Mouse (Mus musculus) large intestine, adult 2 months (tissue): ENCODE results near the gene Pitpnm3. TPM values are rescaled to one million over a fixed set of nuclear protein-coding genes. Genes with fewer than 3 reads are reported as not detected.

ENCODE experiments used
- DNase-seq: peaks from one replicate; pipeline ENCODE4 v3.0.0-alpha.2; 2012; ENCODE audit warnings: low read depth, low spot score
- WGBS: fragments of 180-500 bp; shearing (Covaris S2); methylation state at CpG from one replicate; pipeline ENCODE4 v1.1.7; 2018; 5-methylcytosine and 5-hydroxymethylcytosine counted together
- polyA plus RNA-seq: library from polyadenylated mRNA; depleted of rRNA; stranded (reverse); fragments of >200 nt; gene quantifications from 2 replicates; pipeline ENCODE4 v1.2.3, GENCODE M21; 2012

Pitpnm3 gene
- polyA plus RNA-seq, 1 experiment = 2.7 TPM

- WGBS = 85% methylated on average over 4 of the region's 4 CpGs
Measured at GRCm38 (mm10) chr11:72100996-72101395, 34.6 kb downstream of the Pitpnm3 start.

GRCm38 (mm10) chr11:72099181-72099580 is 36.4 kb downstream of the Pitpnm3 start:
- no peak for DNase-seq
- WGBS = 69% methylated on average over 4 of the region's 4 CpGs

More at GRCm38 (mm10) chr11:72100996-72101395, 34.6 kb downstream of the Pitpnm3 start:
- no peak for DNase-seq

GRCm38 (mm10) chr11:72098027-72098426 is 37.6 kb downstream of the Pitpnm3 start:
- no peak for DNase-seq
- 75% methylated on average over 3 of the region's 3 CpGs for WGBS

GRCm38 (mm10) chr11:72095994-72096393 is 39.6 kb downstream of the Pitpnm3 start:
- WGBS = 63% methylated on average over 3 of the region's 3 CpGs
- DNase-seq = no peak

GRCm38 (mm10) chr11:72094442-72094841 is 41.1 kb downstream of the Pitpnm3 start:
- DNase-seq = no peak
- WGBS = 80% methylated on average over 7 of the region's 7 CpGs

- DNase-seq = no peak
- whole genome bisulfite sequencing = 71% methylated on average over 8 of the region's 8 CpGs
Measured at GRCm38 (mm10) chr11:72092390-72092789, 43.2 kb downstream of the Pitpnm3 start.

GRCm38 (mm10) chr11:72086251-72087046 is 49.1 kb downstream of the Pitpnm3 start:
- WGBS = 67% methylated on average over 11 of the region's 11 CpGs
- no peak for DNase-seq

- WGBS = 94% methylated on average over 15 of the region's 15 CpGs
- DNase-seq = no peak
Measured at GRCm38 (mm10) chr11:72084337-72084736, 51.2 kb downstream of the Pitpnm3 start.

GRCm38 (mm10) chr11:72082601-72083000 is 53.0 kb downstream of the Pitpnm3 start:
- 94% methylated on average over 4 of the region's 4 CpGs for WGBS
- DNase-seq = no peak

GRCm38 (mm10) chr11:72080461-72080860 is 55.1 kb downstream of the Pitpnm3 start:
- DNase-seq = no peak
- WGBS = 80% methylated on average over 6 of the region's 6 CpGs

GRCm38 (mm10) chr11:72078647-72079046 is 56.9 kb downstream of the Pitpnm3 start:
- 39% methylated on average over 4 of the region's 4 CpGs for WGBS
- DNase-seq = no peak

- no peak for DNase-seq
- WGBS = 29% methylated on average over 3 of the region's 3 CpGs
Measured at GRCm38 (mm10) chr11:72078056-72078455, 57.5 kb downstream of the Pitpnm3 start.

- WGBS = 86% methylated on average over 13 of the region's 13 CpGs
- DNase-seq = no peak
Measured at GRCm38 (mm10) chr11:72074230-72074629, 61.3 kb downstream of the Pitpnm3 start.

- DNase-seq = no peak
- 75% methylated on average over 6 of the region's 6 CpGs for WGBS
Measured at GRCm38 (mm10) chr11:72072331-72072905, 63.2 kb downstream of the Pitpnm3 start.

- WGBS = 84% methylated on average over 9 of the region's 9 CpGs
- no peak for DNase-seq
Measured at GRCm38 (mm10) chr11:72070733-72071132, 64.8 kb downstream of the Pitpnm3 start.

- 77% methylated on average over 7 of the region's 7 CpGs for WGBS
Measured at GRCm38 (mm10) chr11:72068026-72068425, 67.6 kb downstream of the Pitpnm3 start.

GRCm38 (mm10) chr11:72067326-72067725 is 68.3 kb downstream of the Pitpnm3 start:
- 77% methylated on average over 5 of the region's 5 CpGs for WGBS
- DNase-seq = no peak

More at GRCm38 (mm10) chr11:72068026-72068425, 67.6 kb downstream of the Pitpnm3 start:
- DNase-seq = no peak

GRCm38 (mm10) chr11:72066330-72066729 is 69.2 kb downstream of the Pitpnm3 start:
- no peak for DNase-seq
- WGBS = 32% methylated on average over 6 of the region's 6 CpGs

GRCm38 (mm10) chr11:72065103-72065502 is 70.5 kb downstream of the Pitpnm3 start:
- no peak for DNase-seq
- WGBS = 48% methylated on average over 8 of the region's 8 CpGs

- 87% methylated on average over 6 of the region's 6 CpGs for WGBS
- DNase-seq = no peak
Measured at GRCm38 (mm10) chr11:72064414-72064813, 71.2 kb downstream of the Pitpnm3 start.

GRCm38 (mm10) chr11:72061093-72061620 is 74.4 kb downstream of the Pitpnm3 start:
- WGBS = 70% methylated on average over 13 of the region's 13 CpGs
- no peak for DNase-seq
